Mouse (Mus musculus) kidney, adult 2 months (tissue): ENCODE measurements around the gene Sec14l2.

Experiments used
- CTCF ChIP-seq: fragments of 200-500 bp; conservative IDR thresholded peaks from 2 replicates; pipeline ENCODE4 v1.5.1; 2011; ENCODE audit warnings: low read depth, mild to moderate bottlenecking, control low read depth, low read length, moderate library complexity, mixed read lengths; ENCODE audit not compliant: insufficient read depth, insufficient read length
- POLR2A ChIP-seq: fragments of 200-500 bp; IDR thresholded peaks from one replicate; pipeline ENCODE4 v1.6.1; 2011; ENCODE audit warnings: low read depth, low read length, control low read depth

- no peak for TF ChIP-seq CTCF
- no peak for TF ChIP-seq POLR2A
Measured at GRCm38 (mm10) chr11:4064627-4065122, 58.5 kb downstream of the Sec14l2 start, which contains the start of gene Sec14l3.
